Mouse (Mus musculus): ENCODE measurements around the gene Adamtsl2.

The Adamtsl2 gene

GRCm38 (mm10) chr2:27112585-27112984 lies 33.4 kb downstream of the Adamtsl2 start:
- no peak for DNase-seq (ENCODE audit: extremely low read depth, insufficient read length, low spot score)

GRCm38 (mm10) chr2:27114169-27114568 lies 35.0 kb downstream of the Adamtsl2 start:
- no peak for DNase-seq (ENCODE audit: extremely low read depth, insufficient read length, low spot score)

DNA sequence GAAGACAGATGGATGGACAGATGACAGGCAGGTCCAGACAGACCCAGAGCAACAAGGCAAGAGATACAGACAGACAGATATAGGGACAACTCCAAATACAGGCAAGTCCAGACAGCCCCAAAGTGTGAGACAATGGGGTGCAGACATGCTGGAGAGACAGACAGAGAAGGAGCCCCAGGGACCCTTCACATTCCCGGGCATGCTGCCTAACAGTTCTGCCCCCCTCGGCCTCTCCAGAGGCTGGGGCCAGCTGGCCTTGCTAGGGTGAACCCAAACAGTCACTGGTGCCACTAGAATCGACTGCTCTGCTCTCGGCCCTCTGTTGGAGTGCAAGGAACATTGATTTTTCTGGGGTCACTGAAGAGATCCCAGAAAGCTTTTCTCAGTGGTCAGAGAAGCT lies 39.3 kb downstream of the Adamtsl2 start:
- no peak for DNase-seq (ENCODE audit: extremely low read depth, insufficient read length, low spot score)

DNA sequence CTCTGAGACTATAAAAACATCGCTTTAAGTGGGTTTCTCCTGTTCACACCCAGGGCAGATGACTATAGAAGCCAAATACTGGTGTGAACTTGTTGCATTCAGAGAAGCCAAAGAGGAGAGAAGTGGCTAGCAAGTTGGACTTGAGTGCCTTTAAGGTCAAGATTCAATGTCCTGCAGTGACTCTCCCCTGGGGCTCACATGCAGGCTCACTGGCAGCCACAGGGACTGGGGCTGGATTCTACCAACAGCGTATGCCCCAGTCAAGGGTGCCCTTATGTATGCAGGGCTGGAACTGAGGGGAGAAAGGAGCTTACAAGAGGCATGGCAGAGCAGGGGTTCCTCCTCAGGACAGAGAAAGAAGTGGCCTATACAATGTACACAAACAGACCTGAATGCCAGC lies 40.6 kb downstream of the Adamtsl2 start:
- no peak for DNase-seq (ENCODE audit: extremely low read depth, insufficient read length, low spot score)

DNA sequence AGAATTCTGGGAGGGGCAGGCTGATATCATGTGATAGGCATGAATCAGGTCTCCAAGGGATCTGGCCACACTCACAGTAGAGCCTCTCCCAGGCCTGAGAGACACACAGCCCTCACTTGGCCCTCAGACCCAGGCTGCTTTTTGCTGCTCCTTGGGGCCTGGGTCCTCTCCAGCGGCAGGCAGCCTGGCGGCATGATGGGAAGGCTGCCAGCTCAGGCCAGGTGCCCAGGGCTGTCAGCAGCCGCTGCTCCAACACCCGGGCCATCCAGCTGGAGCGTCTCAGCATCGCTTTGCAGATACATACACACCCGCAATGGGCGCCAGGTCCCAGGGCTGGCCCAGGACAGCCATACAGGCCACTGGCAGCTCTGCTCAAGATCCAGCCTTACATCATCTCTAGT lies 41.1 kb downstream of the Adamtsl2 start:
- peak; percentile 39 for DNase-seq (ENCODE audit: extremely low read depth, insufficient read length, low spot score)

DNA sequence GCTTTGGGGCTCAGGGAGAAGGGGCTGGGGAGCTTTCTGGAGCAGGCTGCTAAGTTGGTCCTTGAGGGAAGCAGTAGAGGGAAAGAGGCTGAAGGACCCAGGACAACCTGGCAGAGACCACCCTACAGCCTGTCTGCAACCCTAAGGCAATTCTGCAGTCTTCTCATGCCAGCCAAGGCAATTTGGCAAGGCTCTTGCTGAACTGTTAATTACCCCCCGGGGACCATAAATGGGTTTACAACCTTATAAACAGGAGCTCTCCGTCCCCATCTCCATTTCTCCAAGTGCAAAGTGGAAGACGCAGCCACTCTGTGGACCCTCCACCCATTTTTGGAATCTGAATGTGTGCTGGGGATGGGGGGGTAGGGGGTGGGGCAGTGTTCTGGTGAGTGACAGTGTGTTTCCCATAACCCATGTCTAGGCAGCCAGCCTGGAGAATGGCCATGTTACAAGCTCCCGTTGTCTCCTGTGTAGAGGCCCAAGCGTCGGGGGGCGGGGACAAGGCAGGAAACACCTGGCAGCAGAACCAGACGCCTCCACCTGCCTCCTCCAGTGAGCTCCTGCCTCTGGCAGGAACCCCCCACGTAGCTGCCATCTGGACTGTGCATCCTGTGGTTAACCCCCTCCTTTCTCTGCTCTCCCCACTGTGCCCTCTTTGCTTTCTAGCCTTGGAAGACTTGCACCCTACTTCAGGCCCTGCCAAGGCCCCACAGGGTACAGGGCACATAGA lies 42.6 kb downstream of the Adamtsl2 start:
- DNase-seq (ENCODE audit: extremely low read depth, insufficient read length, low spot score): no peak

GRCm38 (mm10) chr2:27122578-27122977 lies 43.4 kb downstream of the Adamtsl2 start:
- no peak for DNase-seq (ENCODE audit: extremely low read depth, insufficient read length, low spot score)

GRCm38 (mm10) chr2:27123121-27123520 lies 43.9 kb downstream of the Adamtsl2 start:
- no peak for DNase-seq (ENCODE audit: extremely low read depth, insufficient read length, low spot score)

DNA sequence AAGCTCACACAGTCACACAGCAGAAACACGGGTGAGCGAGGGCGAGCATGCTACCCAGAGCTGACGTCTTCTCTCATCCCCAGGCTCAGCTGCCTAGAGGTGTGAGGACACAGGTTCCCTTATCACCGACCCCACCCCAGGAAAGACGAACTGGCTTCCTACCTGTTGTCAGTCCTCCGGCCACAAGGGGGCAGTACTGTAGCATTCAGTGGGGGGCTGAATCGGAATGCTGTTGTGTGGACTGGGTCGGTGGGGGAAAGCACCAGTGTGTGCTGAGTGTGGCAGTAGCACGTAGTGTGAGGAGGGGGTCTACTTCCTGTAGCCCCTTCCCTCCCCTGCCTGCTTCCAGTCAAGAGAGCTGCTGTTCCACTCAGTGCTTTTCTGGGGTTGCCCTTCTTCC lies 46.8 kb downstream of the Adamtsl2 start:
- DNase-seq (ENCODE audit: extremely low read depth, insufficient read length, low spot score): peak; percentile 25

GRCm38 (mm10) chr2:27126496-27126895 lies 47.3 kb downstream of the Adamtsl2 start:
- DNase-seq (ENCODE audit: extremely low read depth, insufficient read length, low spot score): no peak

DNA sequence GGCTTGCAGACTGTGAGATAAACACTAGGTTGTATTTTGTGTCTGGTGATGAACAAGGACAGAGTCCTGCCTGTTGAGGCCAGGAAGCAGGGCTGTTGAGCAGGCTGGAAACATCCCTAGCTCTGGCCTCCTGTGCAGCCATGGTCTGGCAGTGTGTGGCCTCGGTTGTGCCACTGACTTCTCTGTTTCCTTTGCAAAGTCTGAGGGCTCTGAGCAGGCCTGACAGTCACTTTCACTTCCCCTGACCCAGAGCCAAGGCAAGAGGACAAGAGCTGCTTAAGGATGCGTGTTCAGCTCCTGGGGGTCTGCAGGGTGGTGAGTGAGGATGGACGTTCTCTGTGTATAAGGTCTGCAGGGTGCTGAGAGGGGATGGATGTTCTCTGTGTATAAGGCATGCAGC lies 49.8 kb downstream of the Adamtsl2 start:
- DNase-seq (ENCODE audit: extremely low read depth, insufficient read length, low spot score): no peak

- no peak for DNase-seq (ENCODE audit: extremely low read depth, insufficient read length, low spot score)
Observed at GRCm38 (mm10) chr2:27135935-27136334, 56.8 kb downstream of the Adamtsl2 start.

- no peak for DNase-seq (ENCODE audit: extremely low read depth, insufficient read length, low spot score)
Observed at GRCm38 (mm10) chr2:27136336-27136735, 57.2 kb downstream of the Adamtsl2 start.

- no peak for DNase-seq (ENCODE audit: extremely low read depth, insufficient read length, low spot score)
Observed at GRCm38 (mm10) chr2:27136789-27137188, 57.6 kb downstream of the Adamtsl2 start.

- DNase-seq (ENCODE audit: extremely low read depth, insufficient read length, low spot score): no peak
Observed at GRCm38 (mm10) chr2:27138356-27138755, 59.2 kb downstream of the Adamtsl2 start.

DNA sequence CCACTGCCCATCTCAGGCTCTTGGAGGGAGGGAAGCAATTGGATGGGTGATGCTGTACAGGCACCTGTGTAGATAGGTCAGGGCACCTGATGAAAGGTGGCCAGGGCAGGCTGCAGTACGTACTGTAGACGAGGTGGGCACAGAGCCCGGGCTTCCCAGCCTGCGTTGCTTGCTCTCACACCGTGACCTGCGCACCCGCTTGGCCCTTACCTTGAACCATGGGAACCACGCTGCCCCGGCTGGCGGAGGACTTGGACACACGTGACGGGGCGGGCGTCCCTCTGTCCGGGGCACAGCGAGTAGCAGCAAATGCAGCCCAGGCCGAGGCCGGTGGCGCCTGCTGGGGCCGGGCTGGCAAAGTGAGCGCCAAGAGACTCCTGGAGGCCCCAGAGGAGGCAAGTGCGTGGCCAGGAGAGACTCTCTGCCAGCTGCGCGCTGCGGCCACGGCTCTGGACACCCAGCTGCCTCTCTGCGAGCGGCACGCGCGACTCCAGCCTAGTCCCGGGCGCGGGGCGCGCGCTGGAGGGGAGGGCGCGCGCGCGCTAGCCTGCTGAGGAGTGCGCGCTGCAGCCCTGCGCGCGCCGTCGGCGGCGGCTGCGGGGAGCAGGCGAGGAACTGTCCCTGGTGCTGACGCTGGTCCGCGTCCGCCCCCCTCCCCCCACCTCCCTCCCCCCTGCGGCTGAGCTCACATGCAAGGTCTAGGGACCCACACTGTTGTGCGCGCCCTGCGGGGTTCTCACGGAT lies 62.9 kb downstream of the Adamtsl2 start, which contains the start of gene Fam163b:
Gene Fam163b, minus strand, starts transcription at position 542 of the 744 bp plus-strand sequence.
- no peak for DNase-seq (ENCODE audit: extremely low read depth, insufficient read length, low spot score)

GRCm38 (mm10) chr2:27144957-27145356 lies 65.8 kb downstream of the Adamtsl2 start:
- no peak for DNase-seq (ENCODE audit: extremely low read depth, insufficient read length, low spot score)

DNA sequence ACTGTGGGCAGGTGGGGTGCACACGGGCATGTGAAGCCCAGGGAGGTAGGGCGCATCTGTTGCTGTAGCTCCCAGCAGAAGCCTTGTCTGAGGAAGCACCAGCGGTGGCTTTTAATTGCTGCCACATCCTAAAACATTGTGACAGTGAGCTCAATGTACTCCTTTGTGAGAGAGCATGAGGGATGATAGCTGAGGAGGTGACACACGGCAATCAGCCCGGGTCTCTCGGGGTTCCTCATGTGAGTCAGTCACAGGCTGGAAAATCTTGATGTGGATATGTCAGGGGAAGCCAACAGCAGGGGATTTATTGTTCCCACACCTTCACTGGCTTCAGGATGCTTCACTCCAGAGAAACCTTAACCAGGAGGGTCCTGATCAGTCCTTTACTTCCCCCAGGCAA lies 67.7 kb downstream of the Adamtsl2 start:
- no peak for DNase-seq (ENCODE audit: extremely low read depth, insufficient read length, low spot score)

- no peak for DNase-seq (ENCODE audit: extremely low read depth, insufficient read length, low spot score)
Observed at GRCm38 (mm10) chr2:27149457-27149856, 70.3 kb downstream of the Adamtsl2 start.

GRCm38 (mm10) chr2:27154466-27155185 lies 75.4 kb downstream of the Adamtsl2 start:
- no peak for DNase-seq (ENCODE audit: extremely low read depth, insufficient read length, low spot score)

GRCm38 (mm10) chr2:27156596-27156995 lies 77.4 kb downstream of the Adamtsl2 start:
- DNase-seq (ENCODE audit: extremely low read depth, insufficient read length, low spot score): no peak

Data from 3134 (cell line).